Mouse (Mus musculus) T-cell, adult 2 months (primary cell): ENCODE measurements at regions not wholly inside any gene's neighbourhood (a gene's known extent, or its start where the extent isn't known, plus 50 kb on each side); places are given as distances from the start of the nearest gene placed in this dataset.

ENCODE experiments used
- DNase-seq: peaks from one replicate; pipeline ENCODE4 v3.0.0; 2022; ENCODE audit warnings: low spot score

- DNase-seq = no peak
These were observed 317.2 kb downstream of the Klf6 start for GRCm38 (mm10) chr13:6178362-6179070.

GRCm38 (mm10) chr13:6189133-6189532 lies 327.9 kb downstream of the Klf6 start:
- DNase-seq = no peak

GRCm38 (mm10) chr13:6189566-6189965 lies 328.3 kb downstream of the Klf6 start:
- no peak for DNase-seq

GRCm38 (mm10) chr13:6191186-6191914 lies 330.1 kb downstream of the Klf6 start:
- no peak for DNase-seq

- no peak for DNase-seq
These were observed 330.6 kb downstream of the Klf6 start for GRCm38 (mm10) chr13:6191915-6192295.

- DNase-seq = no peak
These were observed 335.4 kb downstream of the Klf6 start for GRCm38 (mm10) chr13:6196690-6197089.

GRCm38 (mm10) chr13:6199107-6199506 lies 337.8 kb downstream of the Klf6 start:
- no peak for DNase-seq

GRCm38 (mm10) chr13:6201516-6201915 lies 340.2 kb downstream of the Klf6 start:
- DNase-seq = no peak

- DNase-seq = no peak
These were observed 343.1 kb upstream of the Pitrm1 start for GRCm38 (mm10) chr13:6204801-6205200.

GRCm38 (mm10) chr13:6212550-6212949 lies 335.4 kb upstream of the Pitrm1 start:
- DNase-seq = no peak

GRCm38 (mm10) chr13:6214189-6214588 lies 333.8 kb upstream of the Pitrm1 start:
- DNase-seq = no peak

- DNase-seq = no peak
These were observed 321.8 kb upstream of the Pitrm1 start for GRCm38 (mm10) chr13:6226087-6226643.

- no peak for DNase-seq
These were observed 319.7 kb upstream of the Pitrm1 start for GRCm38 (mm10) chr13:6228278-6228677.

GRCm38 (mm10) chr13:6235394-6235793 lies 312.6 kb upstream of the Pitrm1 start:
- no peak for DNase-seq

GRCm38 (mm10) chr13:6236503-6236902 lies 311.4 kb upstream of the Pitrm1 start:
- no peak for DNase-seq

GRCm38 (mm10) chr13:6237201-6237600 lies 310.7 kb upstream of the Pitrm1 start:
- DNase-seq = no peak

GRCm38 (mm10) chr13:6240855-6241254 lies 307.1 kb upstream of the Pitrm1 start:
- DNase-seq = no peak

GRCm38 (mm10) chr13:6241472-6242123 lies 306.4 kb upstream of the Pitrm1 start:
- no peak for DNase-seq

- DNase-seq = no peak
These were observed 297.8 kb upstream of the Pitrm1 start for GRCm38 (mm10) chr13:6250106-6250505.

GRCm38 (mm10) chr13:6251025-6251862 lies 296.7 kb upstream of the Pitrm1 start:
- no peak for DNase-seq

- no peak for DNase-seq
These were observed 295.8 kb upstream of the Pitrm1 start for GRCm38 (mm10) chr13:6252100-6252499.

- no peak for DNase-seq
These were observed 292.6 kb upstream of the Pitrm1 start for GRCm38 (mm10) chr13:6255303-6255702.
